Mouse (Mus musculus) B cell, adult 2 months (primary cell): Measurements from ENCODE around the gene Cars.

Source experiments
- DNase-seq, 2 experiments: peaks; one replicate each; pipeline ENCODE4 v3.0.0; 2022

Cars gene

DNA sequence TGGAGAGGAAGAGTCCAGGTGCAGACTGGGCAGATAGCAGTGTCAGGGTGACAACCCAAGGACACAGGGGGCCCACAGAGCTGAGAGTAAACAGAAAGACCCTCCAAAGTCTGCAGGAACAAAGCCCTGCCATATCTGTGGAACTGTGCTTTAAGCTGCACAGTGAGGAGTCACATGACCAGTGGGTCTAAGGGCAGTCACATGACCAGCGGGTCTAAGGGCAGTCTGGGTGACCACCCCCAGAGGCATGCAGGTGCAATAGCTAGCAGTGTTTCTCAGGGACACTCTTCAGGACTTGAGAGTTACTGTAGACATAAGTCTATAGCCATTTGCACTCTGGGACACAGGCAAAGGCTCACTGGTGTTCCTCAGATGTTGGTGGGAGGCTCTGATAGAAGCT, 90.3 kb downstream of the Cars start:
- no peak for DNase-seq
